Mouse (Mus musculus) heart, postnatal 0 days (tissue): ENCODE results near the gene Cmas.

ENCODE experiments used
- CTCF ChIP-seq: IDR thresholded peaks from 2 replicates; pipeline ENCODE4 v1.5.1; 2016; ENCODE audit warnings: antibody characterized with exemption, control low read depth, low read depth
- EP300 ChIP-seq: IDR thresholded peaks from 2 replicates; pipeline ENCODE4 v1.6.1; 2016; ENCODE audit warnings: antibody characterized with exemption, low read depth

DNA sequence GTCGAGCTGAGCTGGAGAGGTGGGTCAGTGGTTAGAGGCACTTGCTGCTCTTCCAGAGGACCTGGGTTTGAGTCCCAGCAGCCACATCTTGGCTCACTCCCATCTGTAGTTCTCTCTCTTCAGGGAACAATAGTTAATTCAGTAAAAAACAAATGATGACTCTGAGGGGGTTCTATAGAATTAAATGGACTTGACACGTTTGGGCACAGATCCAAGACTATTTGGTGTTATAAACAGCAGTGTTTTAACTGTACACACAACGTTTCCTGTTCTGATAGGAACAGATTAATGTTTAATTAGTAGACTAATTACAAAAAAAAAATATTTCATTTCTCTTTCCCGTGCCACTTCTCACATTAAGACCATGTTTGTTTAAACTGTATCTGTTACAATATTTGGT lies 39.3 kb upstream of the Cmas start:
- no peak for TF ChIP-seq EP300
- no peak for TF ChIP-seq CTCF
